Mouse (Mus musculus) B cell, adult 2 months (primary cell): Measurements from ENCODE around the gene Il17a.
"Not testable (repeated sequence)": the region's sequence is repeated elsewhere in the genome, so short reads cannot be mapped to it uniquely, and the experiment has no call there.

ENCODE experiments used
- DNase-seq, 2 experiments: peaks; one replicate each; pipeline ENCODE4 v3.0.0; 2022

Il17a gene

DNA sequence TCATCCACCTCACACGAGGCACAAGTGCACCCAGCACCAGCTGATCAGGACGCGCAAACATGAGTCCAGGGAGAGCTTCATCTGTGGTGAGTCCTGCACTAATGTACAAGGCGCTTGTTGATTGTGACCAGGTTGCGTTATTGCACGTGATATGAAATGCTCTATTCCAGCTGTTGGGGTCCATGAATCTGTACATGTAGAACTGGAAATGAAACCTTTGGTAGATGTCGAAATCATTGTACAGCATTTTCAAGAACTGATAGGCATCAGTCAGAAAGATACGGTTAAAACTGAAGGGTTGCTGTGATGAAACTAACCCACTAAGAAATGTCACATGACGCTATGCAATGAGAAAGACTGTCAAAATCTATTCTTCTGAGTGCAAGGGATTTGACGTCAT, at the start of gene Il17a:
Gene Il17a, plus strand, starts transcription at position 3 of the 400 bp plus-strand sequence.
- DNase-seq = no peak

DNA sequence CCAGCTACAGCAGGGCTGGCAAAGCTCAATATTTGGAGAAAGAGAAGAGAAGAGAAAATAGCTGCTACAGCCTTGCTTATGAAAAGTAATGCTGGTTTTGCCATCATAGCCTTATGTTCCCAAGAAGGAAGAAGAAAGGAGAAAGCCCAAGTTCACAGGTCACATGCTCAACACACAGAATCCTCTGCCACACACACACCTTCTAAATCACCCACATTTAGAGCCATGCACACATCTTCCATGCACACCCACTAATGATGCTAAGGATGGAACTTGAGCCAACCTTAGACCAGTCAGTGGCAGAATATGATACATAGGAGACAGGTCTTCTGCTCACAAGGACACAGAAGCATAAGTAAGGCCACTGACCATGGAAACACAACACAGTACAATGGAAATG, 47.9 kb upstream of the Il17a start:
- DNase-seq = no peak

DNA sequence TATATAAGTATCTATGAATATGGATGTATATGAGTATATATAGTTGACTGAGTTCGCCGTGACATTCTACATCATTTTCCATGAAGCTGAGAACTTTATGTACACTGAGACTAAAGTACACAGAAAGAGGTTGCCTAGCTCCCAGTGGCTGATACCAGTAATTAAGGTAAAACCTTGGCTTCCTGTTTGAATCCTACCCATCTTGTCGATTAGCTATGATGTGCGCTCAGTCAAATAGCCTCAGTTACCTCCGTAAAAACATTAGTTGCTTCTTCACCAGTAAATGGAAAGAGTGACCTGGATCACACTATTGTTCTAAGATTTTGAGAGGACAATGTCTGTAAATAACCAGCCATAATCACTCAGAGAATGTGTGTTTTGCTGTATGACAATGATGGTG, 47.3 kb upstream of the Il17a start:
- DNase-seq = no peak

DNA sequence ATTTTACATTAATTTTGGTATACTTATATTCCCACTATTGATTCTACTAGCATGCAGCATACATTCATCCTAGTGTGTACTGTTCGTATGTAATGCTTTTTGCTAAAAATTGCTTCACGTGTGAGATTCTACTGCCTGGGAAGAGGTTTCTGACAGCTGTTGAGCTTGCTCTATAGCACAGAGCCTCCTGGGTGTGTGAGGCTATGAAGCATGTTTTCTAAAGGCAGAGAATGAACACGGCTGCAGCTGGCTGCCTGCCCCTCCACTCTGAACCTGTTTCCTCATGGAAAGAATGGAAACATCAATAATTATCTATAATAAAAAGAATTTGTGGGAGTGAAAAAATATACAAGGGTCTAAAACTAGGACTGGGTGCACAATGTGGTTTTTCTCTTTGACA, 46.9 kb upstream of the Il17a start:
- DNase-seq = no peak

DNA sequence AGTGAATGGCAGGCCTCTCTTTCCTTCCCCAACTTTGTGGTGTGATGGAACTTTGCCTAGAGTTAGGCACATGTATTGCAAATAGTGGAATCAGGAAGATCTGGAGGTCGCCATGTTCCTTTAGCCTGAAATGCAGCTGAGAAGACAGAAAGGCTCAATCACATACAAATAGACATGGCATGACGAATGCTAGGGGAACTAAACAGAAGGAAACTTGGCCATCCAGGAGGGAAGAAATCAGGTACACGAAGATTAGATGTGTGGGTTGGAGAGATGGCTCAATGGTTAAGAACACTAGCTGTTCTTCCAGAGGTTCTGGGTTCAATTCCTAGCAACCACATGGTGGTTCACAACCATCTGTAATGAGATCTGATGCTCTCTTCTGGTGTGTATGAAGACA, 46.3 kb upstream of the Il17a start:
- no peak for DNase-seq

DNA sequence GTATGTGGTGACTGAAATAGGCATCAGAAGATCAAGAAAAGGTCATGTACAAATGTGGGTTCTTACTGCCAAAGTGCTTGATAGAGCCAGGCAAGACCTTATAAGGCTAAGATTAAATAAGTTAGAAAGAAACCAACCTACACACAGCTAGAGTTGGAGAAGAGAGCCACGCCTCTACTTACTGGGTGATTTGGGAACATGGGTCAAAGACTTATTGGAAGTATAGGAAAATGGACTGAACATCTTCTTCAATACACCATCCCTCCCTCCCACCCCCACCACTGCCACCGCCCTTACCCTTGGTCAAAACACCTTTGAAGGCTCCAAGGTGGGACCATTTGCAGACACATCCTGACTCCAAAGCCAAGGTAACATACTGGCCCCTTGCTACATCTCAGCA, 45.3 kb upstream of the Il17a start:
- DNase-seq = no peak

DNA sequence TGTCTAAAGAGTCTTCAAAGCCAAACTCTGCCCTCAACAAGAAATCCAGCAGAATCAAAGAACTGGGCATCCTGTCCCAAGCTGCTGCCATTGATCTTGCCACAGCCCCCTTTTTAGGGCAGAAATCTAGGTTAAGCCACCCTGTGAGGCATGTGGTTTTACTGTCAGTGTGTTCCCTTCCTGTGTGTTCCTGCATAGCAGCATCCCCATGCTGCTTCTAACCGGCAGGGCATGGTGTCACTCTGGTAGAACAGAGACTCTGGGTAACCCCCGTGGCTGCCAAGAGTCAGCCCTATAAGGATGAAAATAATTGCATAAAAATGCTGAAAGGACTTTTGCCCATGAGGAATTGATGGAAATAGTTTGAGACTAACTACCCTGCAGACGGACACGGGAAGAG, 44.8 kb upstream of the Il17a start:
- no peak for DNase-seq

DNA sequence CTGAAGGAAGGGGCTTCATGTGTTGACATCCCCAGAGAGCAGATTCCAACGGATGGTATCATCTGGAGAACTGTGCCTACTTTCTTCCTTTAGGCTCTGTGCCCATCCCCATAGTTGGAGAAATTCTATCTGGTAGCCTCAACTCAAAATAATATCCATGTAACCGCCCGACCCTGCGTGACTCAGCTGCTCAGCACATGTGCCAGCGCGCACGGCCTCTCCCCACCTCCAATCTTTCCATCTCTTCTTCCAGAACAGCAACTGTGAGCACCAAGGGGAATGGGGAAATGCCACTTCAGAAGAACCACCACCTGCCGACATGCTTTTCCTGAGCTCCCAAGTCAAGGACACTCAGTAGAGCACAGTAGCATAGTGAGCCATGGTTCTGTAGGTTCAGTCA, 39.4 kb upstream of the Il17a start:
- no peak for DNase-seq

DNA sequence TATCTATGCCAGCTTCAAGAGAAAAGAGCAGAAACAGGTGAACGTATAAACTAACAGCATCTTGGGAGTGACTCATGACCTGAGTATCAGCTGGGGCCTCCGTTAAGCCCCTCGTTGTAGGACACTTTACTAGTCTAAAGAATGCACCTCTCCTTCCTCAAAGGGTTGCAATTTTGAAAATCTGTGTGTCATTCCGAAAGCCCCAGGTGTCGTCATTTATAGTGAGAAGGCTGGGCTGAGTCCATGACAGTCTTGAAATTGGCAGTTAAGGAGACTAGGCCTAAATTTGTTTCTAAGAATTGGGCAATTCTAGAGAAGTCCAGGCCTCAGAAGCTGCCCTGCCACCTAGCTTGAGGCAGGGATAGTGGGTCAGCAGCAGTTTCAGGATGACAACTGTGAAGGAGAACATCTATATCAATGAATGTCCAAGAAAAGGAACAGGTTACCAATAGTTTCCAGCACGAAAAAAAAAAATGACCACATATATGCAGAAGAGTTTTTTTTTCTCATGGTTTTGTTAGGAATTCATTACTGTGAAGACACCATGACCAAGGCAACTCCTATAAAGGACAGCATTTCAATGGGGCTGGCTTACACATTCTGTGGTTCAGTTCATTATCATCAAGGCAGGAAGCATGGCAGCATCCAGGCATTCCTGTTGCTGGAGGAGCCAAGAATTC, 36.9 kb upstream of the Il17a start:
- no peak for DNase-seq

DNA sequence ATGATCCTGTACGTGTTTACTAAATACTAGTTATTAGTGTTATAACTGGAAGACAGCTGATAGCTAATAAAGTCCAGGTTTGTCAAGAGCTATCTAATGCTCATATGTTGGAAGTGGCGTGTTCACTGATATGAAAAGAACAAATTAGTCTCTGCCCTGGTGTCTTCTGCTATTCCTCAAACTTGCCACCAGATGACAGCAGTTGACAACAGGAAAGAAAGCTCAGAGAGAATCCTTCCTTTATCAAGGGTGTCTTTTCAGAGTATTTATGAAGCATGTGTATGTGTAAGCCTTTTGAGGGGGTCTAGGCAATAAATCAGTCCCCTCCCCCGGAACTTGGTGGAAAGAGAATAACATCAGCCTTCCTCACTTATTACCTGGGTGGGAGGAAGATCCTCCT, 30.7 kb upstream of the Il17a start:
- DNase-seq = no peak

DNA sequence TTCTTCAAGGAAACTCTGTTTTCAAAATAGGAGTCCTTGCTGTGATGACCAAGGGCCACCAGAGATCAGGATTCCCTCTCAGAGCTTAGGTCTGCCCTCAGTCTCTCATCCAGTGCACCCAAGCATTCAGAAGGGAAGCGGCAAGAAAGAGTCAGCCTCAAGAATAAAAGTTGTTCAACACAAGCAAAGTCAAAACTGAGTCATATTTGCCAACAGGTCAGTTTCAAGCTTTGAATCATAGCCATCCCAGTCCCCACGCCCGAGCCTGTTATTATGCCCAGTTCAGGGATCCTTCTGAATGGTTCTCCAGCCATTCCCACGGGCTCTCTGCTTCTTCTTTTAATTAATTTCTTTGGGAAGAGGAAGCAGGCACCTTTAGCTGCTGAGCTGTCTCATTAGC, 5.9 kb downstream of the Il17a start:
- DNase-seq = no peak

DNA sequence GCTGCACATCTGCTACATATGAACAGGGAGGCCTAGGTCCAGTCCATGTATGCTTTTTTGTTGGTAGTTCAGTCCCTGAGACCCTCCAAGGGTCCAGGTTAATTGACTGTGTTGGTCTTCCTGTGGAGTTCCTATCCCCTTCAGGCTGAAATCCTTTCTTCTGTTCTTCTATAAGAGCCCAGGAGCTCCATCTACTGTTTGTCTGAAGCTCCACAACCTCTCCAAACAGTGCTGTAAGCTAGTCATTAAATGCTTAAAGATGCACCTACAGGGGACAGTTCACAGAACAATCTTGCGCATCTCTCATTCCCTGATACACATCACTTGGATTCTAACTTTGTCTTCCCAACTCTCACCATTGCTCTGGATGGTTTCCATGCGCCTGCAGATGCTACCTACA, 7.8 kb downstream of the Il17a start:
- no peak for DNase-seq

DNA sequence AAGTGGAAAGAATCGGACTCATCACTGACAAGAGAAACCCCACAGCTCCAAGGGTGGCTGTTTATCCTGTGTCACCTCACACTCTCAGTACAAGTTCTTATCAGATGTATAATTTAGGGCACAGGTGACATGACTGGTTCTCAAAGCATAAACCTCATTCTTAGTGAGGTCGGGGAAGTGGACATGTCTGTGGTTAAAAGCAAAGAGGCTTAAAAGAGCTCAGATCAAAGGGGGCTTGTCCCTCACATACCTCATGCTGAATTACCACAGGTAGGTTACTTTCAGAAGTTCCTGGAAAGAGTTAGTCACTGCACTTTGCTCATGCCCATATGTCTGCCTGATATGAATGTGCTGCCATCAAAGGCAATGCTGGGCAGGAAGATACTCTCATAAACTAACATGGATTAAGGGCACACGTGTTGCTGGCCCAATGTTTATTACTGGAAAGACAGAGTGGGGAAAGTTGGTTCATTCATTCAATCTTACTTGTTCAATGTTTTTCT, 9.8 kb downstream of the Il17a start:
- DNase-seq = no peak

DNA sequence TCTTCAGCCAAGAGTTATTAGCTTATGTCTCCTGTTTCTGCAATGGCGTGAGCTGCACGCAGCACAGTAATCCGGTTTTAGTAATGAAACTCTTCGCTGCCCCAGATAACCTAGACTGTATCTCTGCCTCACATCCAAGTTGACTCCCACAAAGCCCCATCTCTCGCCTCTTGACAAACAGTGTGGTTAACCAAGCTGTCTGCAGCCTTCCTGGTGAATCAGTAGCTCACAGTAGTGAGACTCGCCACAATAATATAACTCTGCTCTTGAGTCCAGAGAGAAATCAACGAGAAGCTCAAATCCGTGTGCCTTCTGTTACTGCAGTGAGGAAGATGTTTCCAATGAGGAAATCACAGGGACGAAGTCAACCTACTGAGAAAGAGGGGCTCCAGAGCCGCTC, 23.7 kb downstream of the Il17a start:
- no peak for DNase-seq

DNA sequence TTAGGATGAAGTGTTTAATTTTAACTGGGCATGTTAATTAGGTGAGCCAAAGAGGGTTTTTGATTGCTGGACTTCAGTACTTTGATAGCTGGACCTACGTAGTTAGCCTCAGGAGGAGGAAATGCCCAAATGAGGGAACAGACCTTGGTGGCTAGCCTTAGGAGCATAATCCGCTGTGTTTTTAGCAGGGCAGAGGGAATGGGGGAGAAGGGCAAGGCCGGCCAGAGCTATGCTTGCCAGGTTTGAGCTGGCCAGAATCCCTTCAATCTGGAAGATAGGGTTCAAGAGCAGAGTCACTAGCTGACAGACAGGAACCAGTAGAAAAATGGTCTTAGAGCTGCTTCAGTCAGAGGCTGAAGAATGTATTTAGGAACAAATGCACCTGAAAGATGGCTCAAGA, 26.9 kb downstream of the Il17a start:
- no peak for DNase-seq

DNA sequence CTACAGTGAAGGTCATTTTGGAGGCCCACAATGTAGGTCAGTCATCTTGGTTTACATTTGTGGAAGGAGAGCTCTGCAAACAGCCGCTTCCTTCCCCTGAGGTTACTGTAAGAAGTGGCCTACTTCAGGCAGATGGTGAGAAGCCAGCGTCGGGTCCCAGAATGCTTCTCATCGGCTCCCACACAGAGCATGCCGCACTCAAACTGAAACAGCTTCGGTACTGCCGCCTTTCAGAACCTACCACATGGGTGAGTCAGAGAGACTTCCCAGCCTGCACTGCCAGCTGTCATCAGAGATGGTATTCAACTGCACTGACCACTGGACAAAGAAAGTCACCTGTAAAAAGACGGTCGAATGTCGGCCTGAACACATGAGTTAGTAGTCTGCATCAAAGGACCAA, 29.1 kb downstream of the Il17a start:
- no peak for DNase-seq

DNA sequence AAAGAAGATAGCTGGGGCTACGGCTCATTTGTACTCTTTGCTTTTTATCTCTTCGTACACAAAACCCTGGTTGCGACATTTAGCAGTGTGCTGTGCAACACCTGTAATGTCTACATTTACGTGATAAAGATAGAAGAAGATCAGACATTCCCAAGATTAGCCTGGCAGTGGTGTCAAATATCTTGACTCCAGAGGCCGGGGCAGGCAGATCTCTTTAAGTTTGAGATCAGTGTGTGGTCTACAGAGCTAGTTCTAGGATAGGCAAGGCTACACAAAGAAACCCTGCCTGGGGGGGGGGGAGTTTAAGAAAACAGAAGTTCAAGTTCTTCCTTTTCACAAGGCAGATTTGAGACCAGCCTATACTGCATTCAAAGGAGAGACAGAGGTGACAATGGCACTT, 29.6 kb downstream of the Il17a start:
- no peak for DNase-seq

DNA sequence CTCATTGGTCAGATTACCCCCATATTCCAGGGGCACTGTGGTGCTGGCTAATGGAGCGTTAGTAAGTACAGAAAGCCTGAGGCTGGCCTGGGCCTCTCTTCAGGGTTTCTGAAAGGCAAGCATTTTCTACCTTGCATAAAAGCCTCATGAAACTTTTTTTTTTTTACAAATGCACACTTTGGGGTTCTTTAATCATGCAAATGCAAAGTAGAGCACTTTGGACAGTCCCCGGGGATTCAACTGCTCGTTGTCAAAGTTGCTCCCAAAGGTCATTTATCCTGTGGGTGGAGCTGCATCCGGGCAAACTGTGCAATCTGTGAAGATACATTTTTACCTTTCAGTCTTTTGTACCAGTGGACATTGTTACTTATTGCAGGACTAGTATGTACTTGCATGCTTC, 30.7 kb downstream of the Il17a start:
- no peak for DNase-seq

DNA sequence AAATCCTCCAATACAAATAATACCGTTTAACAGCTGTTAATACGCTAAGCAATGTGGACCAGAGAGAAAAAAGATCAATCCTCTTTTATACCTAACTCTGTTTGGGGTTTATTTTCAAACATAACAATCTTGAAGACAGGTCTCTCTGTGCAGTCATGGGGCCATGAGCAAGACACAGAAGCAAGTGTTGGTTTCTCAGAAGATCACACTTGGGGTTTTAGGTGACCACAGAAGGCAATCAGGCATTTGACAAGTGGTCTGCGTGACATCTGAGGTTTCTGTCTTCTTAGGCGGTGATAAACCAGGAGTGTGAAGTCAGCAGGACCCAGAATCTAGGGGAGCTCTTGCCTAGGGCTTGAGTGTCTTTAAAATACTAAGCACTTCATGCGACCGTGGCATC, 35.8 kb downstream of the Il17a start:
- DNase-seq = no peak

DNA sequence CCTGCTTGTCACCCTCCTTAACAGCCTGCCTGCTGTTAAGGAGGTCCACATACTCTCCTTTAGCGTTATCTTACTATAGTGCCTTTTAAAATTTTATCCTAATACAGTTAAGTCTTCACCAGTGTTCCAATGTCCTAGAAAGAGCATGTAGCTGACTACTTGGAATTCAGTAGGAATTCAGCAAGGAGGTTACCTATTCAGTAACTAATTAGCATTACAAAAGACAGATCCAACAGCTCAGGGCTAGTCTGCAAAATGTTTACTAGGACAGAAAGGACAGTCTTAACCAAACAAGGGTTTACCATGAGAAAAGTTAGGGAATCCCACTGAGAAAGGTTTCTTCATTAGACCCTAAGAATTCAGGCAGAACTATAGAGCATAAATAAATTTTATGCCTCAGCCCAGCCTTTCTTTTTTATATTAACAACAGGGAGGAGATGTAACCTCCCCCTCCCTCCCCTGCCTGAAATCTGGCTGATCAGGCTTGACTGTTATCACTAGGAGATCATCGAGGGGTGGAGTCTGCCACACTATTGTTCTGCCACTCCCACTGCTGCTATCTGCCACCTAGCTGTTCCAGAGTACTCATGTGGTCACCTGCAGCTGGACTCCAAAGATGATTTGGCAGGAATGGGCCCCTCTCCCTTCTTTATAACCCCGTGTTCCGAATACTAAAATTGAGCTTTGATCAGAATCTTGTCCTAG, 43.5 kb downstream of the Il17a start:
- DNase-seq = not testable (repeated sequence)

DNA sequence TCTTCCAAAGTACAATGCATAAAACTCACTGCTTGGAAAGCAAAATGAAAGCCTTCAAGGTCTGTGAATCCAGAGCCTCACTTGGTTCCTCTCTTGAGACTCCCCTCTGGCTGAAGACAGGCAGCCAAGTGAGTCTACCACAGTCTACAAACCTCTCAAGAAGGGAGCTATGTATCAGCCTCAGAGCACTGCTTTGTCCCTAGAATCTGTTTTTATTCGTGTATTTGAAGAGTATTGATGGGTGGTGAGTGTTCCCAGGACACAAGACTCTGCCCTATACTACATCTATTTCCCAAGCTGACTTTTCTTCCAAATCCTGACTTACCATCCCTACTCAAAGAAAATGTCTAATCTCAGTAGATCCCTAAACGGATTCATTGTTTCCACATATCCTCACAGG, 47.7 kb downstream of the Il17a start:
- DNase-seq = no peak
